Mouse (Mus musculus): ENCODE measurements around the gene Lbp. TPM values are rescaled to one million over a fixed set of nuclear protein-coding genes. Genes with fewer than 3 reads are reported as not detected.

Lbp gene
- 1 to 10 TPM; 2.2 to 4.7 TPM for polyA plus RNA-seq (2017; shearing (Covaris generic))

GRCm38 (mm10) chr2:158305948-158306695 lies at the start of gene Lbp:
Lbp (plus strand) TSS chr2:158306493.

GRCm38 (mm10) chr2:158258005-158258418 lies 48.3 kb upstream of the Lbp start, which contains the start of gene Bpi:
Bpi (plus strand) TSS chr2:158258094.

GRCm38 (mm10) chr2:158375443-158376122 lies 69.3 kb downstream of the Lbp start, which contains the start of gene Snhg11:
Snhg11 (plus strand) TSS chr2:158375638.

Other genes with a start within 250 kb of the Lbp start
- gene Tgm2, start 160.1 kb upstream of the Lbp start, polyA plus RNA-seq (2017; shearing (Covaris generic)) = 1 to 10 TPM; 4.0 to 4.9 TPM
- under 1 TPM; 0.05 to 0.50 TPM for gene D630003M21Rik, start 77.3 kb upstream of the Lbp start, polyA plus RNA-seq (2017; shearing (Covaris generic))
- under 1 TPM in 1 of 2 experiments, not detected in 1; 0.47 TPM for gene Bpi, start 48.4 kb upstream of the Lbp start, polyA plus RNA-seq (2017; shearing (Covaris generic))
- 1 to 10 TPM in 1 of 2 experiments, under 1 TPM in 1; 0.37 to 1.6 TPM for gene Snhg11, start 69.1 kb downstream of the Lbp start, polyA plus RNA-seq (2017; shearing (Covaris generic))
- 10 to 100 TPM; 39.0 to 39.9 TPM for gene Ralgapb, start 103.4 kb downstream of the Lbp start, polyA plus RNA-seq (2017; shearing (Covaris generic))
- 1 to 10 TPM in 1 of 2 experiments, not detected in 1; 1.6 TPM for gene Adig, start 196.1 kb downstream of the Lbp start, polyA plus RNA-seq (2017; shearing (Covaris generic))
- gene Arhgap40, start 206.3 kb downstream of the Lbp start, polyA plus RNA-seq (2017; shearing (Covaris generic)) = under 1 TPM in 1 of 2 experiments, not detected in 1; 0.43 TPM

Measured in inflammation-experienced regulatory T-cells (primary cell).